Mouse (Mus musculus) forebrain, embryonic 13.5 days (tissue): Measurements from ENCODE around the gene Olfr1513. TPM values are rescaled to one million over a fixed set of nuclear protein-coding genes. Genes with fewer than 3 reads are reported as not detected.
A peak's percentile ranks its signal among the peaks of the same experiment; 100 is the strongest.
"Not testable (repeated sequence)": the region's sequence is repeated elsewhere in the genome, so short reads cannot be mapped to it uniquely, and the experiment has no call there.

ENCODE experiments used
- ATAC-seq: fragments of 200-750 bp; cut with Nextera tagmentation; 2 replicates; pipeline ENCODE4 v1.8.0; 2017
- H3K27ac ChIP-seq: fragments of 300-500 bp; sonication (generic); 2 replicates; pipeline ENCODE4 v1.5.1; 2015; ENCODE audit warnings: inconsistent platforms, mild to moderate bottlenecking, moderate library complexity
- H3K27me3 ChIP-seq: fragments of 300-500 bp; sonication (generic); 2 replicates; pipeline ENCODE4 v1.6.1; 2015; ENCODE audit warnings: mild to moderate bottlenecking, inconsistent platforms
- H3K36me3 ChIP-seq: fragments of 300-500 bp; sonication (generic); 2 replicates; pipeline ENCODE4 v1.6.1; 2015; ENCODE audit warnings: mild to moderate bottlenecking, inconsistent platforms; ENCODE audit not compliant: poor library complexity, severe bottlenecking
- H3K4me1 ChIP-seq: fragments of 300-500 bp; sonication (generic); 2 replicates; pipeline ENCODE4 v1.6.1; 2015; ENCODE audit warnings: inconsistent platforms
- H3K4me2 ChIP-seq: fragments of 300-500 bp; sonication (generic); 2 replicates; pipeline ENCODE4 v1.6.1; 2015; ENCODE audit warnings: inconsistent platforms, mild to moderate bottlenecking, moderate library complexity
- H3K4me3 ChIP-seq: fragments of 300-500 bp; sonication (generic); 2 replicates; pipeline ENCODE4 v1.5.1; 2015; ENCODE audit warnings: mild to moderate bottlenecking, inconsistent platforms
- H3K9ac ChIP-seq: fragments of 300-500 bp; sonication (generic); 2 replicates; pipeline ENCODE4 v1.6.1; 2015; ENCODE audit warnings: mild to moderate bottlenecking, inconsistent platforms
- H3K9me3 ChIP-seq: fragments of 300-500 bp; sonication (generic); replicated peaks from 2 replicates; pipeline ENCODE4 v1.6.1; 2016; ENCODE audit warnings: inconsistent platforms
- WGBS: fragments of 180-500 bp; shearing (Covaris S2); methylation state at CpG from one replicate; pipeline ENCODE4 v1.1.7; 2015; 5-methylcytosine and 5-hydroxymethylcytosine counted together
- polyA plus RNA-seq: library from polyadenylated mRNA; unstranded; fragments of >200 nt; fragmentation: Nextera tagmentation; extraction: Ambion mirVana; gene quantifications from 2 replicates; pipeline ENCODE4 v1.2.1, GENCODE M21; 2015

The Olfr1513 gene
- polyA plus RNA-seq, 1 experiment from 2014 or later: not detected

GRCm38 (mm10) chr14:52303517-52303916 is 52.7 kb downstream of the Olfr1513 start:
- not testable (repeated sequence) for H3K9me3 ChIP-seq, H3K27ac ChIP-seq, H3K27me3 ChIP-seq, ATAC-seq, H3K9ac ChIP-seq, H3K4me3 ChIP-seq
- H3K4me1 ChIP-seq: peaks cover 11% of the 10 kb centered on the region
- peaks cover 20% of the 10 kb centered on the region for H3K36me3 ChIP-seq
- H3K4me2 ChIP-seq: peak overlapping the region; percentile 80
- 88% methylated on average over 3 of the region's 3 CpGs for WGBS

Other genes starting within 250 kb of the Olfr1513 start
- 82.5 and 91.0 TPM in 2 replicates for gene Rpgrip1, start 245.7 kb downstream of the Olfr1513 start, polyA plus RNA-seq
- gene Supt16, start 159.0 kb downstream of the Olfr1513 start, polyA plus RNA-seq: 83.8 and 86.1 TPM in 2 replicates
- gene Chd8, start 98.6 kb downstream of the Olfr1513 start, polyA plus RNA-seq: 44.5 and 48.6 TPM in 2 replicates
- gene Tox4, start 77.3 kb downstream of the Olfr1513 start, polyA plus RNA-seq: 53.2 and 58.2 TPM in 2 replicates
- gene Rab2b, start 76.9 kb downstream of the Olfr1513 start, polyA plus RNA-seq: 33.7 and 37.6 TPM in 2 replicates
- gene Mettl3, start 51.3 kb downstream of the Olfr1513 start, polyA plus RNA-seq: 55.3 and 55.6 TPM in 2 replicates
- 38.2 and 47.4 TPM in 2 replicates for gene Sall2, start 27.6 kb downstream of the Olfr1513 start, polyA plus RNA-seq
- gene Olfr1512, start 22.8 kb upstream of the Olfr1513 start, polyA plus RNA-seq: not detected in 2 replicates
- not detected in 2 replicates for gene Olfr1511, start 41.0 kb upstream of the Olfr1513 start, polyA plus RNA-seq
- gene Olfr1510, start 58.0 kb upstream of the Olfr1513 start, polyA plus RNA-seq: not detected in 2 replicates
- not detected in 2 replicates for gene Olfr1509, start 86.6 kb upstream of the Olfr1513 start, polyA plus RNA-seq
- gene Olfr1508, start 111.1 kb upstream of the Olfr1513 start, polyA plus RNA-seq: not detected in 2 replicates
- gene Olfr1507, start 139.3 kb upstream of the Olfr1513 start, polyA plus RNA-seq: not detected in 2 replicates